Mouse (Mus musculus) hindbrain, embryonic 10.5 days (tissue): ENCODE measurements around the gene Fyb. TPM values are rescaled to one million over a fixed set of nuclear protein-coding genes. Genes with fewer than 3 reads are reported as not detected.
"Not testable (repeated sequence)": the region's sequence is repeated elsewhere in the genome, so short reads cannot be mapped to it uniquely, and the experiment has no call there.

ENCODE experiments used
- DNase-seq: peaks from one replicate; pipeline ENCODE4 v3.0.0-alpha.2; 2017; ENCODE audit warnings: low spot score
- H3K27ac ChIP-seq: fragments of 300-500 bp; sonication (generic); 2 replicates; pipeline ENCODE4 v1.5.1; 2016; ENCODE audit warnings: mild to moderate bottlenecking, moderate library complexity
- H3K27me3 ChIP-seq: fragments of 300-500 bp; sonication (generic); 2 replicates; pipeline ENCODE4 v1.6.1; 2016; ENCODE audit warnings: mild to moderate bottlenecking; ENCODE audit not compliant: poor library complexity, insufficient read depth, severe bottlenecking
- H3K36me3 ChIP-seq: fragments of 300-500 bp; sonication (generic); 2 replicates; pipeline ENCODE4 v1.6.1; 2016; ENCODE audit warnings: mild to moderate bottlenecking, moderate library complexity
- H3K4me1 ChIP-seq: fragments of 300-500 bp; sonication (generic); replicated peaks from 2 replicates; pipeline ENCODE4 v1.6.1; 2016; ENCODE audit warnings: mild to moderate bottlenecking
- H3K4me3 ChIP-seq: fragments of 300-500 bp; sonication (generic); 2 replicates; pipeline ENCODE4 v1.5.1; 2016; ENCODE audit warnings: mild to moderate bottlenecking, moderate library complexity
- H3K9me3 ChIP-seq: fragments of 300-500 bp; sonication (generic); 2 replicates; pipeline ENCODE4 v1.6.1; 2016; ENCODE audit warnings: mild to moderate bottlenecking, moderate library complexity
- WGBS: fragments of 180-500 bp; shearing (Covaris S2); methylation state at CpG from one replicate; pipeline ENCODE4 v1.1.7; 2016; 5-methylcytosine and 5-hydroxymethylcytosine counted together
- polyA plus RNA-seq: library from polyadenylated mRNA; unstranded; fragments of >200 nt; fragmentation: Nextera tagmentation; extraction: Ambion mirVana; gene quantifications from 2 replicates; pipeline ENCODE4 v1.2.1, GENCODE M21; 2016

Gene Fyb
- polyA plus RNA-seq, 1 experiment from 2014 or later: 3.8 TPM

- no peak overlapping the region for H3K4me3 ChIP-seq
- H3K27ac ChIP-seq: no peak overlapping the region
- no peaks in the 10 kb centered on the region for H3K36me3 ChIP-seq
- H3K4me1 ChIP-seq: peaks cover 4% of the 10 kb centered on the region
- 95% methylated on average over 5 of the region's 5 CpGs for WGBS
- DNase-seq: no peak
- H3K9me3 ChIP-seq: no peaks in the 10 kb centered on the region
- no peaks in the 10 kb centered on the region for H3K27me3 ChIP-seq
Observed at GRCm38 (mm10) chr15:6567993-6568392, 45.3 kb downstream of the Fyb start.

GRCm38 (mm10) chr15:6568605-6569004 lies 46.0 kb downstream of the Fyb start:
- H3K9me3 ChIP-seq: no peaks in the 10 kb centered on the region
- WGBS: 75% methylated on average over 3 of the region's 3 CpGs

GRCm38 (mm10) chr15:6569074-6569473 lies 46.4 kb downstream of the Fyb start:
- peaks cover 4% of the 10 kb centered on the region for H3K4me1 ChIP-seq
- no peaks in the 10 kb centered on the region for H3K27me3 ChIP-seq
- no peak for DNase-seq
- H3K4me3 ChIP-seq: no peak overlapping the region
- H3K9me3 ChIP-seq: no peaks in the 10 kb centered on the region
- no peak overlapping the region for H3K27ac ChIP-seq
- WGBS: 82% methylated on average over 5 of the region's 5 CpGs
- no peaks in the 10 kb centered on the region for H3K36me3 ChIP-seq

More at GRCm38 (mm10) chr15:6568605-6569004, 46.0 kb downstream of the Fyb start:
- DNase-seq: no peak
- no peaks in the 10 kb centered on the region for H3K27me3 ChIP-seq
- H3K4me1 ChIP-seq: peaks cover 4% of the 10 kb centered on the region
- H3K27ac ChIP-seq: no peak overlapping the region
- no peak overlapping the region for H3K4me3 ChIP-seq
- no peaks in the 10 kb centered on the region for H3K36me3 ChIP-seq

- Histone ChIP-seq H3K4me1 (0 out of 2 replicates have a peak, but pooled peaks cover 4% of the 10 kb centered on the region), H3K36me3 (no peaks in the 10 kb centered on the region), H3K27ac (no peak overlapping the region), H3K4me3 (no peak overlapping the region), H3K9me3 (no peaks in the 10 kb centered on the region), H3K27me3 (no peaks in the 10 kb centered on the region)
- DNase-seq: no peak
- WGBS: 93% methylated on average over 2 of the region's 2 CpGs
Observed at GRCm38 (mm10) chr15:6570164-6570861, 47.7 kb downstream of the Fyb start.

GRCm38 (mm10) chr15:6570876-6571275 lies 48.2 kb downstream of the Fyb start:
- H3K27me3 ChIP-seq: no peaks in the 10 kb centered on the region
- no peaks in the 10 kb centered on the region for H3K36me3 ChIP-seq
- peak; percentile 60 for DNase-seq
- no peaks in the 10 kb centered on the region for H3K9me3 ChIP-seq
- 0 out of 2 replicates have a peak, but pooled peaks cover 4% of the 10 kb centered on the region for H3K4me1 ChIP-seq
- no peak overlapping the region for H3K4me3 ChIP-seq
- H3K27ac ChIP-seq: no peak overlapping the region
- WGBS: 12% methylated on average over 7 of the region's 7 CpGs

GRCm38 (mm10) chr15:6574283-6574960 lies 51.8 kb downstream of the Fyb start:
- Histone ChIP-seq H3K27ac (no peak overlapping the region), H3K9me3 (no peaks in the 10 kb centered on the region), H3K4me1 (0 out of 2 replicates have a peak, but pooled peaks cover 4% of the 10 kb centered on the region), H3K4me3 (no peak overlapping the region), H3K27me3 (no peaks in the 10 kb centered on the region), H3K36me3 (no peaks in the 10 kb centered on the region)
- 57% methylated on average over 5 of the region's 5 CpGs for WGBS
- DNase-seq: no peak

GRCm38 (mm10) chr15:6577971-6578370 lies 55.3 kb downstream of the Fyb start:
- H3K27ac ChIP-seq: no peak overlapping the region
- no peaks in the 10 kb centered on the region for H3K9me3 ChIP-seq
- H3K27me3 ChIP-seq: no peaks in the 10 kb centered on the region
- H3K4me3 ChIP-seq: no peak overlapping the region
- 84% methylated on average over 9 of the region's 9 CpGs for WGBS
- DNase-seq: no peak
- 0 out of 2 replicates have a peak, but pooled peaks cover 4% of the 10 kb centered on the region for H3K4me1 ChIP-seq
- H3K36me3 ChIP-seq: no peaks in the 10 kb centered on the region

GRCm38 (mm10) chr15:6578654-6579053 lies 56.0 kb downstream of the Fyb start:
- H3K4me3 ChIP-seq: no peak overlapping the region
- H3K9me3 ChIP-seq: no peaks in the 10 kb centered on the region
- no peak for DNase-seq
- no peak overlapping the region for H3K27ac ChIP-seq
- no peaks in the 10 kb centered on the region for H3K36me3 ChIP-seq
- 0 out of 2 replicates have a peak, but pooled peaks cover 4% of the 10 kb centered on the region for H3K4me1 ChIP-seq
- no peaks in the 10 kb centered on the region for H3K27me3 ChIP-seq
- 84% methylated on average over 2 of the region's 2 CpGs for WGBS

GRCm38 (mm10) chr15:6579194-6579768 lies 56.6 kb downstream of the Fyb start:
- Histone ChIP-seq H3K4me1 (0 out of 2 replicates have a peak, but pooled peaks cover 4% of the 10 kb centered on the region), H3K4me3 (no peak overlapping the region), H3K9me3 (no peaks in the 10 kb centered on the region), H3K27ac (no peak overlapping the region), H3K36me3 (no peaks in the 10 kb centered on the region), H3K27me3 (no peaks in the 10 kb centered on the region)
- WGBS: 87% methylated on average over 15 of the region's 15 CpGs
- DNase-seq: no peak

- DNase-seq: no peak
- Histone ChIP-seq H3K4me1 (no peaks in the 10 kb centered on the region), H3K4me3 (no peak overlapping the region), H3K27me3 (no peaks in the 10 kb centered on the region), H3K9me3 (no peaks in the 10 kb centered on the region), H3K36me3 (no peaks in the 10 kb centered on the region), H3K27ac (no peak overlapping the region)
- 92% methylated on average over 11 of the region's 11 CpGs for whole genome bisulfite sequencing
Observed at GRCm38 (mm10) chr15:6579769-6580261, 57.2 kb downstream of the Fyb start.

GRCm38 (mm10) chr15:6584645-6585044 lies 62.0 kb downstream of the Fyb start:
- no peaks in the 10 kb centered on the region for H3K9me3 ChIP-seq
- no peaks in the 10 kb centered on the region for H3K4me1 ChIP-seq
- no peak for DNase-seq
- WGBS: 93% methylated on average over 4 of the region's 4 CpGs
- no peak overlapping the region for H3K27ac ChIP-seq
- H3K4me3 ChIP-seq: no peak overlapping the region
- H3K27me3 ChIP-seq: no peaks in the 10 kb centered on the region
- H3K36me3 ChIP-seq: no peaks in the 10 kb centered on the region

- not testable (repeated sequence) for H3K4me1 ChIP-seq, H3K4me3 ChIP-seq, H3K36me3 ChIP-seq, H3K27ac ChIP-seq, DNase-seq, H3K27me3 ChIP-seq, H3K9me3 ChIP-seq
- 89% methylated on average over 7 of the region's 7 CpGs for WGBS
Observed at GRCm38 (mm10) chr15:6586351-6586750, 63.7 kb downstream of the Fyb start.

GRCm38 (mm10) chr15:6587526-6587925 lies 64.9 kb downstream of the Fyb start:
- Histone ChIP-seq H3K4me1 (no peaks in the 10 kb centered on the region), H3K27ac (no peak overlapping the region), H3K9me3 (no peaks in the 10 kb centered on the region), H3K36me3 (no peaks in the 10 kb centered on the region), H3K4me3 (no peak overlapping the region), H3K27me3 (no peaks in the 10 kb centered on the region)
- 79% methylated on average over 3 of the region's 3 CpGs for WGBS
- no peak for DNase-seq
